Mouse (Mus musculus) megakaryocyte, embryonic 14.5 days (primary cell): ENCODE measurements around the gene Hhat.

Source experiments
- FLI1 ChIP-seq: IDR thresholded peaks from 2 replicates; pipeline ENCODE4 v1.6.1; 2012; ENCODE audit warnings: low read length, inconsistent platforms, mixed read lengths
- GATA1 ChIP-seq: IDR thresholded peaks from 3 replicates; pipeline ENCODE4 v1.6.1; 2012; ENCODE audit warnings: mixed read lengths, low read length, inconsistent platforms, borderline replicate concordance

- TF ChIP-seq GATA1 = no peak
- no peak for TF ChIP-seq FLI1
These were observed 220.5 kb downstream of the Hhat start for GRCm38 (mm10) chr1:192550561-192550960.
